Mouse (Mus musculus): ENCODE measurements around the gene Popdc3.
A peak's percentile ranks its signal among the peaks of the same experiment; 100 is the strongest.

- TF ChIP-seq GATA1 (IDR thresholded peaks at IDR 0.05; ENCODE audit: low read length) (no peak), TAL1 (IDR thresholded peaks at IDR 0.05; ENCODE audit: low read length) (peak; percentile 51; the same call in 2 of the 3 replicates)
These were observed 47.9 kb upstream of the Popdc3 start for GRCm38 (mm10) chr10:45130004-45130403.

All from erythroblast, embryonic 14.5 days (primary cell).